Mouse (Mus musculus) embryonic facial prominence, embryonic 10.5 days (tissue): ENCODE results near the gene Shank2. TPM values are rescaled to one million over a fixed set of nuclear protein-coding genes. Genes with fewer than 3 reads are reported as not detected.

ENCODE experiments used
- DNase-seq: peaks from one replicate; pipeline ENCODE4 v3.0.0-alpha.2; 2017; ENCODE audit warnings: low spot score
- H3K27ac ChIP-seq: fragments of 300-500 bp; sonication (generic); replicated peaks from 2 replicates; pipeline ENCODE4 v1.5.1; 2016; ENCODE audit warnings: mild to moderate bottlenecking
- H3K27me3 ChIP-seq: fragments of 300-500 bp; sonication (generic); replicated peaks from 2 replicates; pipeline ENCODE4 v1.6.1; 2016; ENCODE audit warnings: low read depth, mild to moderate bottlenecking; ENCODE audit not compliant: poor library complexity, severe bottlenecking
- H3K36me3 ChIP-seq: fragments of 300-500 bp; sonication (generic); replicated peaks from 2 replicates; pipeline ENCODE4 v1.6.1; 2016; ENCODE audit warnings: mild to moderate bottlenecking, moderate library complexity
- H3K4me1 ChIP-seq: fragments of 300-500 bp; sonication (generic); 2 replicates; pipeline ENCODE4 v1.6.1; 2016
- H3K4me3 ChIP-seq: fragments of 300-500 bp; sonication (generic); 2 replicates; pipeline ENCODE4 v1.5.1; 2016; ENCODE audit warnings: mild to moderate bottlenecking, moderate library complexity
- H3K9me3 ChIP-seq: fragments of 300-500 bp; sonication (generic); 2 replicates; pipeline ENCODE4 v1.6.1; 2016; ENCODE audit warnings: mild to moderate bottlenecking
- WGBS: fragments of 180-500 bp; shearing (Covaris S2); methylation state at CpG from one replicate; pipeline ENCODE4 v1.1.7; 2016; 5-methylcytosine and 5-hydroxymethylcytosine counted together
- polyA plus RNA-seq: library from polyadenylated mRNA; unstranded; fragments of >200 nt; fragmentation: Nextera tagmentation; extraction: Ambion mirVana; gene quantifications from 2 replicates; pipeline ENCODE4 v1.2.1, GENCODE M21; 2016

The Shank2 gene
- polyA plus RNA-seq, 1 experiment from 2014 or later = 0.75 TPM

DNA sequence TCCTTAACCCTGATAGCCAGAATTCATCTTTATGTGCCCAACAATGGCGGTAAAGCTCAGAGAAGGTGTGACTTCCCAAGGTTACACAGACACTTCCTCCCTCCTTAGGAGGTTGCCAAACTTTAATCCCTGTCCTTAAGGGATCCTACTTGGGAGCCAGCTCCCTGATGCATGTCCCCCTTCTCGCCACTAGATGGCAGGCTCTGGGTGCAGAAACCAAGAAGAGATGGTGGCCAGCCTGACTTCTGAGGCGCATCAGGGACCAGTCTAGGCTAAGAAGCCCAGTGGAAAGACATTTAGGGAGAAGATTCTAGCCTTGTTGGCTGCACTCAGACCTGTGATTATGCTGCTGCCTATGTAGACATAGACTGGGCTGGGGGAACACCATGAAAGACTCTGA is 215.5 kb downstream of the Shank2 start:
- 6% methylated on average over 3 of the region's 3 CpGs for WGBS
- no peaks in the 10 kb centered on the region for H3K4me1 ChIP-seq

DNA sequence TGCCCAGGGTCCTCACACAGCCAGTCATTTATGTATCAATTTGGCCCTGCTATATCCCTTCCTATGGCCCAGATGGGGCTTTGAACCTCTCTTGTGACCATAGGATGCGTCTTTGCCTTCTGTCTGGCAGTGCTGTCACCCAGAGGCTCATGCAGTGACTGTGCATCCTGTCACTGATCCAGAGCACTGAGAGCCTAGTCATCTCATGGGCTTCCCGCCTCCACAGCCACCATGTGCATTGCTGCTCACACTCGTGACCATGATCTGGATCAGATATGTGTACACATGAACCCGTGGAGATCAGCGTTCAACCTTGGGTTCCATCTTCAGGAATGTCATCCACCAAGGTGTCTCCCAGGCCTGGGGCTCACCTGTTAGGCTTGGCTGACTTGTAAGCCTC is 227.0 kb downstream of the Shank2 start:
- no peak overlapping the region for H3K27ac ChIP-seq
- no peaks in the 10 kb centered on the region for H3K9me3 ChIP-seq
- peaks cover 29% of the 10 kb centered on the region for H3K4me1 ChIP-seq
- H3K4me3 ChIP-seq = no peak overlapping the region
- 91% methylated on average over 5 of the region's 5 CpGs for WGBS
- no peak for DNase-seq
- no peaks in the 10 kb centered on the region for H3K27me3 ChIP-seq
- H3K36me3 ChIP-seq = no peaks in the 10 kb centered on the region

More for the DNA sequence above, 215.5 kb downstream of the Shank2 start:
- DNase-seq = peak; percentile 75
- H3K9me3 ChIP-seq = no peaks in the 10 kb centered on the region
- H3K4me3 ChIP-seq = no peak overlapping the region
- H3K27me3 ChIP-seq = no peaks in the 10 kb centered on the region
- no peak overlapping the region for H3K27ac ChIP-seq
- H3K36me3 ChIP-seq = no peaks in the 10 kb centered on the region

DNA sequence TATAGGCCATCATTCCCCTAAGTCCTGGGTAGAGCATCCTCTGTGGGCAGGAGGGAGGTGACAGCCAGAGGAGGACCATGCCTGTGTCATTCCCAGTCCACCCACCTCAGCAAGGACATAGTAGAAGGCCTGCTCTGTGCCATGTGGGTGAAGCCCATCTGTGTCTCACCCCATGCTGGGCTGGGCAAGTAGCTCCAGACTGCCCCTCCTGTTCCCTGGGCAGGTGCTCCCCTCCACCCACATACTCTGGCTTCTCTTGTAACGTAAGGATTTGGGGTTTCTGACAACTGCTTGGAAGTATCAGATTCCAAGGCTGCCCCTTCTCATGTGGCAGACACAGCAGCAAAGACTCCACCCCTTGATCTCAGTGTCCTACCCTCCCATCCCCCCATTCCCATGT is 227.7 kb downstream of the Shank2 start:
- Histone ChIP-seq H3K27ac (no peak overlapping the region), H3K4me3 (no peak overlapping the region), H3K4me1 (peaks cover 29% of the 10 kb centered on the region), H3K27me3 (no peaks in the 10 kb centered on the region), H3K9me3 (no peaks in the 10 kb centered on the region), H3K36me3 (no peaks in the 10 kb centered on the region)
- 28% methylated on average over 1 of the region's 1 CpGs for WGBS
- DNase-seq = no peak

DNA sequence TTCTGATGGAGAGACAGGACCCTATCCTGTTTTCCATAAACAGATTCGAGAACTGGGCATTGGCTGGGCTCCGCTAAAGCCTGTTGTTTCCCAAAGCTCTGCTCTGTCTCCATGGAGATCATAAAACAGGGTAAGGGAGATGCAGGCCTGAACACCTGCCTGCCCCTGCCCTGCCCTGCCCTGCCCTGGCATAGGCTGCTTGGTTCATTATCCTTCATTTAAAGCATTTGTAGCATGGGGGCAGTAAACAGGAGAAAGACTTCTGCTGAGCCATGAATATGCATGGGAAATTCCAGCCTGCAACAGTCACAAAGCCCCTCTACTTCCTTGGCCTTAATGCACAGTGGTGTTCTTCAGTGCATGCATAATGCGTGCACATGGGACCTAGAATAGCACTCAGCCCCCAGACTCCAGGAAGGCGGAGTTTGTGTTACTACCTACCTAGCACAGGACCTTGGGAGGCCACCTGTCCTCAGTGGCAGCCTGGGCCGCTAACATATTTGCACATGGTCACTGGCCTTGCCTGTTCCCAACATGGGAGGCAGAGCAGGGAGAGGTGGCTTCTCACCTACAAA is 230.5 kb downstream of the Shank2 start:
- no peak for DNase-seq
- WGBS = 70% methylated on average over 5 of the region's 5 CpGs
- Histone ChIP-seq H3K9me3 (no peaks in the 10 kb centered on the region), H3K27ac (no peak overlapping the region), H3K27me3 (no peaks in the 10 kb centered on the region), H3K36me3 (no peaks in the 10 kb centered on the region), H3K4me3 (no peak overlapping the region), H3K4me1 (peaks cover 35% of the 10 kb centered on the region)

DNA sequence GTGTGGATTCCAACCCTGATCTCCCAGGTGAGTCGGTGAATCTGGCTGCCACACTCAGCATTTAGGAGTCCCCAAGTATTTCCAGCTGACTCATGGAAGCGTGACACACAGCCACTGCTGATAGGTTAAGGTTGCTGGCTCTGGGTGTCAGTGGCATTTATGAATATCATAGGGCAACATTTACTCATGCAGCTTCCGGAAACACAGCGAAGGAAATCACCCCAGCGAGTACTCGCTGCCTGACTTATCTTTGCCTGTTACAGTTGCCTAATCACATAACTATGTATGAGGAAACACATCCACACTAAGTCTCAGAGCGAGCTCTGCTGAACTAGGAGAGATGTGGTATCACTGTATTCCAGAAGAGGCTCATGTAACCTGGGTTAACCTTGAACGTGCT is 231.8 kb downstream of the Shank2 start:
- Histone ChIP-seq H3K9me3 (no peaks in the 10 kb centered on the region), H3K4me1 (peaks cover 47% of the 10 kb centered on the region), H3K27me3 (no peaks in the 10 kb centered on the region), H3K36me3 (no peaks in the 10 kb centered on the region), H3K27ac (no peak overlapping the region), H3K4me3 (no peak overlapping the region)
- no peak for DNase-seq
- 88% methylated on average over 8 of the region's 8 CpGs for WGBS

DNA sequence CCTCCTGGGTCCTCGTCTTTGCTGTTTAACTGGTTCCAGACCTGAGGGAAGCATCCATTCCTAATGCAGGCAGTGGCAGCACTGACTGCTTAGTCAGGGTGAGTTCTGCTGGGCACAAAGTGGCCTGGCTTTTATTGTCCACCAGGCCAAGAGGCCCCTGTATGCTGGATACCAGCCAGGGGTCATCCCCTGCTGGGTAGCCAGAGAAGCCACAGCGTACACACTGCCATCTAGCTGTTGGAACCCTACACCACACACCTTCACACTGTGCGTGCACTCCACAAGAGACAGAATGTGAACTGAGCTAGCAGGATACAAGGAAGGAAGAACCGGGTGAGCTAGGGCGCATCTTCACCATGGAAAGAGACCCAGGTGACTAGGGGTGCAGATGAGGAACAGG is 233.1 kb downstream of the Shank2 start:
- H3K27me3 ChIP-seq = 0 out of 2 replicates have a peak, but pooled peaks cover 11% of the 10 kb centered on the region
- WGBS = 55% methylated on average over 5 of the region's 5 CpGs
- no peaks in the 10 kb centered on the region for H3K36me3 ChIP-seq
- DNase-seq = no peak
- H3K9me3 ChIP-seq = no peaks in the 10 kb centered on the region
- H3K27ac ChIP-seq = no peak overlapping the region
- peaks cover 52% of the 10 kb centered on the region for H3K4me1 ChIP-seq
- H3K4me3 ChIP-seq = no peak overlapping the region

DNA sequence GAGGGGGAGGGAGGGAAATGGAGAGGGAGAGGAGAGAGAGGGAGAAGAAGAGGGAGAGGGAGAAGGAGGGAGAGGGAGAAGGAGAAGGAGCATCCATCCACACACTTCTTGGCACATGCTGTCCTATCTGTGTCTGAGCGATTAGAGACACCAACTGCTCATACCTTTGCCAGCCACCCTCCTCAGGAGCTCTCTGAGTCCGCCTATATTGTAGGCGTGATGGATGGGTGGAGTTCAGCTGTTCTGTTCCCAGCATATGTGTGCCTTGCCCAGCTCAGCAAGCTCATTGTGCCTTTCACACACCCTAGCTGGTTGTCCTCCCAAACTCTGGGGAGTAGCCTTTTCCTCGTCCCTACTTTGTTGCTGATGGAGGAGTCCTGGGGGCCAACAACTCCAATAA is 233.8 kb downstream of the Shank2 start:
- no peak overlapping the region for H3K27ac ChIP-seq
- 0 out of 2 replicates have a peak, but pooled peaks cover 11% of the 10 kb centered on the region for H3K27me3 ChIP-seq
- H3K4me1 ChIP-seq = peaks cover 56% of the 10 kb centered on the region
- H3K4me3 ChIP-seq = no peak overlapping the region
- no peak for DNase-seq
- H3K9me3 ChIP-seq = no peaks in the 10 kb centered on the region
- no peaks in the 10 kb centered on the region for H3K36me3 ChIP-seq
- WGBS = 88% methylated on average over 4 of the region's 4 CpGs

DNA sequence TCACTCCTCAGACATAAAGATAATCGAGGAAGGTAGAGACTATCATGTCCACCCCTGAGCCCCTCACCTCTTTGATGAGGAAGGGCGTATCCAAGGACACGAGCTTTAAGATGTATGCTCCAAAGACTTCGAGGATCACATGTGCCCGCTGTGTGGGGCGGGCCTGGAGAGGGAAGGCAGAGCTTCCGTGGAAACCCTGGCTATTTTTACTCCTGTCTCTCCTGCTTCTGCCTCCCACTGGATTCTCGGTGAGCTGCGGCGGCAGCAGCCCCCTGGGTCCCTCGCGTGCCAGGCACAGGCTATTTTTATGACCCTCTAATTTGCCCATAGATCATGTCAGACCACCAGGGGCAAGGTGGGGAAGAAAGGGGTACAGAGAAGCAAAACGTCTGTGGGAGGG is 235.1 kb downstream of the Shank2 start:
- Histone ChIP-seq H3K36me3 (no peaks in the 10 kb centered on the region), H3K4me3 (no peak overlapping the region), H3K27me3 (0 out of 2 replicates have a peak, but pooled peaks cover 11% of the 10 kb centered on the region), H3K27ac (no peak overlapping the region), H3K4me1 (peaks cover 52% of the 10 kb centered on the region), H3K9me3 (no peaks in the 10 kb centered on the region)
- DNase-seq = no peak
- WGBS = 82% methylated on average over 13 of the region's 13 CpGs

DNA sequence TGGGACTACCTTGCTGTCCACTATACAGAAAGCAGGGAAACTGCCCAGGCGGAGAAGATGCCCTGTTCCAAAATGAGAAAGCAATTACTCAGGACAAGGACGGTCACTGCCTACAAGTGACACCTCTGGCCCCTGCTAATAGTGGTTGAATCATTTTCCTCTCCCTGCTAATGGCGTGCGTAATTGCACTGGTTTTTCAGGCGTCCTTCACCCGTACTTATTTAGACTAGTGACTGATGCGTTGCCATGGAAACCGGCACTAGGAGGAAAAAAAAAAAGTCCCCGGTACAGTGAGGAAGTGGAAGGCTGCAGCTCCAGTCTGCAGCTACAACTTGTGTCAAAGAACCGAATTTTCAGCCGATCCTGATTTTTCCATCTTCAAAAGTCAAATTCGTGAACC is 236.7 kb downstream of the Shank2 start:
- Histone ChIP-seq H3K36me3 (no peaks in the 10 kb centered on the region), H3K27me3 (0 out of 2 replicates have a peak, but pooled peaks cover 11% of the 10 kb centered on the region), H3K4me3 (no peak overlapping the region), H3K27ac (no peak overlapping the region), H3K9me3 (no peaks in the 10 kb centered on the region), H3K4me1 (peaks cover 58% of the 10 kb centered on the region)
- DNase-seq = peak; percentile 63
- 33% methylated on average over 12 of the region's 12 CpGs for whole genome bisulfite sequencing

DNA sequence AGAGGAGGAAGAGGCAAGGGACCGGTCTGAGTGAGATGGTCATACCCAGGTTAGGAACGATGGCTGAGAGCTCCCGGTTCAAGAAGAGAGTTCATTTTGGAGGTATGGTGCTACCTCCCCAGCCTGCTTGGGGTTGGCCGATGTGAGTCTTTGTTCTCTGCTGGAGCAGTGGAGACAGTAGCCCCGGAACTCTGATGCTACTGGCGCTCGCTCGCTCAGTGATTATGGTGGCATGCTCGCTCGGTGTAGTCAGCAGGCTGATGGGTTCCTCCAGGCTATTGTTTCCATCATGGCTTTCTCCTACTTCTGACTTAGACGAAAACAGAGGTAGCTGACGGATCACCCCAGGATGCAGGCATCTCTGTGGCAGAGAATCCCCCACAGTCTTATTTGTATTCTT is 237.3 kb downstream of the Shank2 start:
- DNase-seq = no peak
- Histone ChIP-seq H3K36me3 (no peaks in the 10 kb centered on the region), H3K9me3 (no peaks in the 10 kb centered on the region), H3K4me1 (peaks cover 58% of the 10 kb centered on the region), H3K27me3 (0 out of 2 replicates have a peak, but pooled peaks cover 11% of the 10 kb centered on the region), H3K4me3 (peak overlapping the region; percentile 29; the same call in 1 of the 2 replicates), H3K27ac (peak overlapping the region; percentile 63; the same call in 1 of the 2 replicates)
- 52% methylated on average over 12 of the region's 12 CpGs for WGBS

DNA sequence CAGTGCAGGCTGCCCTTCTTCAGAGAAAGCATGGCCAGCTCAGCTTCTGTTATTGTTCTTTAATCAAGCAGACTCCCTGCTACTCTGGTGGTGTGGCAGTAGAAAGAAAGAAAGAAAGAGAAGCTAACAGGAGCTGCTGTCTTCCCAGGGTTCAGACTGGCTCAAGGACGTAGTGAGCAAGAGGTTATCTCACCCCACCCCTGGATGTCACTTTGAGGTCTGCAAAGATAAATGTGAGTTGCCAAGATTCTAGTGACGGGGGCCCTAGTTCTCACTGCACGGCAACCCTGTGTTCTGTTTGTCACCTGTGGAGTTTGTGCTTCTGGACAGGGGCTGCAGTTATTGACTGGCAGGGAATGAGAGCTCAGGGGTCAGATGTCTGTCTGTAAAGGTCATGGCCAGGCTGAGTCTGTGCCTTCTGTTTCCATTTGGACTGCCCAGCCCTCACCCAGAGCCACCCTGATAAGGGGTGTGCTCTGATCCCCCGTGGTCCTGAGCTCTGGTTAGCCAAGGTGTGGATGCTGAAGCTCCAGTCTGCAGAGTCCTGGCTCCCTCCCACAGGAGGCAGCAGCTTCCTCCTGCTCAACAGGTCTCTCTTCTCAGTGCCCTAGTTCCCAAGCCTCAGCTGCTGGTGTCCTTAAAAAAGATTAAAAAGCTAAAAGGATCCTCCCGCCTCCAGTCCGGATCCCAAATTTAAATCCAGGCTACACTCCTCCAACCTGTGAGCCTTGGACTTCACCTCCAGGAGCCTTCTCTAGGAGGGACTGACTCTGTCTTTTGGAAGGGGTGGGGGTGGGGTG is 238.0 kb downstream of the Shank2 start:
- 0 out of 2 replicates have a peak overlapping the region, but pooled peaks have one; percentile 29 for H3K4me3 ChIP-seq
- DNase-seq = no peak
- 0 out of 2 replicates have a peak, but pooled peaks cover 11% of the 10 kb centered on the region for H3K27me3 ChIP-seq
- peaks cover 56% of the 10 kb centered on the region for H3K4me1 ChIP-seq
- H3K27ac ChIP-seq = peak overlapping the region; percentile 63; the same call in 1 of the 2 replicates
- H3K36me3 ChIP-seq = no peaks in the 10 kb centered on the region
- 45% methylated on average over 6 of the region's 6 CpGs for WGBS
- no peaks in the 10 kb centered on the region for H3K9me3 ChIP-seq

DNA sequence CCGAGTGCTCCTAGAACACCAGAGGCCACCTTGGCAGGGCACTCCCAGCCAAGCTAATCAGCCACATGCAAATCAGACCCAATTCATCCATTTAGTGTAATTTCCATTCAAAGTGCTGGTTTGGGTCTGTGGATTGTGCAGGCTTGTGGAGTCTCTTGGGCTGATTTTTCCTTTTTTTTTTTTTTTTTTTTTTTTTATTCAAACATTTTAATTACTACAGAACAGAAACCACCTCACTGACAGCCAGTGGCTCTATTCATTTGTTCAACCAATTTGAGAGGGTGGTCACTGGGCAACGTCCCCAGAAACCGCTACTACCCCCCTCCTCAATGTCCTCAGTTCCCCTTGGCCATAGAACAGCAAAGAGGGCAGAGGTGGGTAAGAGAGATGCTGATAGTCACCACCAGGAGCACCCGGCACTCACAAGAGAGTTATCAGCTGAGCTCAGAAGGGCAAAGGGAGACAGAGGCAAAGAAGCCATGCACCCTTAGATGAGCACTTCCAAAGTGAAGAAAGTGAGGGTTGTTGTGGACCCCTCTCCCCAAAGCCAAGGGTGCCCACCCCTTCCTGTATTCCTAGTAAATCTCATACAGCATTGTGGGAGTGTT is 239.1 kb downstream of the Shank2 start:
- Histone ChIP-seq H3K27me3 (0 out of 2 replicates have a peak, but pooled peaks cover 11% of the 10 kb centered on the region), H3K36me3 (no peaks in the 10 kb centered on the region), H3K4me3 (no peak overlapping the region), H3K9me3 (no peaks in the 10 kb centered on the region), H3K27ac (no peak overlapping the region), H3K4me1 (peaks cover 53% of the 10 kb centered on the region)
- DNase-seq = no peak
- WGBS = 74% methylated on average over 4 of the region's 4 CpGs
